Mouse (Mus musculus): ENCODE data around the gene Lgals4. TPM values are rescaled to one million over a fixed set of nuclear protein-coding genes. Genes with fewer than 3 reads are reported as not detected.

The Lgals4 gene
- polyA plus RNA-seq, 2 experiments, result 0.98 to 2.3 TPM

GRCm38 (mm10) chr7:28870901-28871664, 37.4 kb downstream of the Lgals4 start:
- no peaks in the 10 kb centered on the region for H3K36me3 ChIP-seq (replicated peaks; ENCODE audit: control insufficient read depth, insufficient read depth, low read depth)
- ATAC-seq (ENCODE audit: insufficient read depth), result no peak
- 68% methylated on average over 24 of the region's 24 CpGs for WGBS (ENCODE audit: insufficient replicate concordance)
- no peak overlapping the region for H3K4me2 ChIP-seq (ENCODE audit: low read depth)
- H3K9ac ChIP-seq (replicated peaks), result no peak overlapping the region
- no peak for TF ChIP-seq EP300 (IDR thresholded peaks at IDR 0.05; ENCODE audit: low read depth)
- no peak for TF ChIP-seq CTCF (IDR thresholded peaks at IDR 0.05; ENCODE audit: low read depth)
- H3K27ac ChIP-seq, result no peak overlapping the region
- peaks cover 0 to 8% of the 10 kb centered on the region in 2 experiments; a peak in 3 of 4 replicates for H3K4me1 ChIP-seq (replicated peaks; ENCODE audit: control insufficient read depth in 2 of 2, insufficient read depth in 2 of 2, low read length in 1 of 2)
- H3K27me3 ChIP-seq (ENCODE audit: control insufficient read depth, insufficient read depth, low read length), result no peaks in the 10 kb centered on the region
- H3K4me3 ChIP-seq (ENCODE audit: insufficient read depth in 1 of 2, low read depth in 2 of 2, low read length in 2 of 2), result no peak overlapping the region
- H3K9me3 ChIP-seq (ENCODE audit: control insufficient read depth, low read length), result no peaks in the 10 kb centered on the region
- DNase-seq (ENCODE audit: low read depth in 3 of 3, low spot score in 3 of 3), result peak in 1 of 3 experiments; percentile 31

- H3K9me3 ChIP-seq (ENCODE audit: control insufficient read depth, low read length), result no peaks in the 10 kb centered on the region
- H3K27ac ChIP-seq, result no peak overlapping the region
- no peak for ATAC-seq (ENCODE audit: insufficient read depth)
- H3K27me3 ChIP-seq (ENCODE audit: control insufficient read depth, insufficient read depth, low read length), result no peaks in the 10 kb centered on the region; the same call in 1 of the 2 replicates
- 60% methylated on average over 2 of the region's 2 CpGs for WGBS (ENCODE audit: insufficient replicate concordance)
- TF ChIP-seq CTCF (IDR thresholded peaks at IDR 0.05; ENCODE audit: low read depth) (no peak), EP300 (IDR thresholded peaks at IDR 0.05; ENCODE audit: low read depth) (no peak)
- H3K4me1 ChIP-seq (replicated peaks; ENCODE audit: control insufficient read depth in 2 of 2, insufficient read depth in 2 of 2, low read length in 1 of 2), result peaks cover 9 to 28% of the 10 kb centered on the region in 2 experiments
- H3K36me3 ChIP-seq (replicated peaks; ENCODE audit: control insufficient read depth, insufficient read depth, low read depth), result no peaks in the 10 kb centered on the region
- no peak overlapping the region for H3K4me2 ChIP-seq (ENCODE audit: low read depth)
- DNase-seq (ENCODE audit: low read depth in 3 of 3, low spot score in 3 of 3), result no peak
- H3K9ac ChIP-seq (replicated peaks), result no peak overlapping the region
- H3K4me3 ChIP-seq (ENCODE audit: insufficient read depth in 1 of 2, low read depth in 2 of 2, low read length in 2 of 2), result no peak overlapping the region
These were observed 40.9 kb downstream of the Lgals4 start for GRCm38 (mm10) chr7:28874565-28874964.

GRCm38 (mm10) chr7:28876099-28876498, 42.4 kb downstream of the Lgals4 start:
- ATAC-seq (ENCODE audit: insufficient read depth), result no peak
- Histone ChIP-seq H3K4me2 (ENCODE audit: low read depth) (no peak overlapping the region), H3K4me1 (replicated peaks; ENCODE audit: control insufficient read depth in 2 of 2, insufficient read depth in 2 of 2, low read length in 1 of 2) (peaks cover 9 to 27% of the 10 kb centered on the region in 2 experiments), H3K9ac (replicated peaks) (no peak overlapping the region), H3K27me3 (ENCODE audit: control insufficient read depth, insufficient read depth, low read length) (no peaks in the 10 kb centered on the region; the same call in 1 of the 2 replicates), H3K27ac (no peak overlapping the region), H3K9me3 (ENCODE audit: control insufficient read depth, low read length) (no peaks in the 10 kb centered on the region), H3K36me3 (replicated peaks; ENCODE audit: control insufficient read depth, insufficient read depth, low read depth) (no peaks in the 10 kb centered on the region), H3K4me3 (ENCODE audit: insufficient read depth in 1 of 2, low read depth in 2 of 2, low read length in 2 of 2) (no peak overlapping the region)
- WGBS (ENCODE audit: insufficient replicate concordance), result 76% methylated on average over 4 of the region's 4 CpGs
- DNase-seq (ENCODE audit: low read depth in 3 of 3, low spot score in 3 of 3), result no peak
- no peak for TF ChIP-seq CTCF (IDR thresholded peaks at IDR 0.05; ENCODE audit: low read depth)
- no peak for TF ChIP-seq EP300 (IDR thresholded peaks at IDR 0.05; ENCODE audit: low read depth)

GRCm38 (mm10) chr7:28877155-28877554, 43.5 kb downstream of the Lgals4 start:
- Histone ChIP-seq H3K27me3 (ENCODE audit: control insufficient read depth, insufficient read depth, low read length) (no peaks in the 10 kb centered on the region; the same call in 1 of the 2 replicates), H3K4me1 (replicated peaks; ENCODE audit: control insufficient read depth in 2 of 2, insufficient read depth in 2 of 2, low read length in 1 of 2) (peaks cover 9 to 27% of the 10 kb centered on the region in 2 experiments), H3K27ac (peak overlapping the region; percentile 81), H3K36me3 (replicated peaks; ENCODE audit: control insufficient read depth, insufficient read depth, low read depth) (no peaks in the 10 kb centered on the region), H3K4me3 (ENCODE audit: insufficient read depth in 1 of 2, low read depth in 2 of 2, low read length in 2 of 2) (no peak overlapping the region), H3K9ac (replicated peaks) (peak overlapping the region; percentile 31), H3K9me3 (ENCODE audit: control insufficient read depth, low read length) (no peaks in the 10 kb centered on the region), H3K4me2 (ENCODE audit: low read depth) (peak overlapping the region; percentile 31; the same call in 1 of the 2 replicates)
- TF ChIP-seq EP300 (IDR thresholded peaks at IDR 0.05; ENCODE audit: low read depth), result peak; percentile 60; the same call in 1 of the 2 replicates
- no peak for TF ChIP-seq CTCF (IDR thresholded peaks at IDR 0.05; ENCODE audit: low read depth)
- 37% methylated on average over 7 of the region's 7 CpGs for WGBS (ENCODE audit: insufficient replicate concordance)
- peak; percentile 66 to 81 (median 77) for DNase-seq (ENCODE audit: low read depth in 3 of 3, low spot score in 3 of 3)
- peak; percentile 94 for ATAC-seq (ENCODE audit: insufficient read depth)

- H3K27me3 ChIP-seq (ENCODE audit: control insufficient read depth, insufficient read depth, low read length), result no peaks in the 10 kb centered on the region; the same call in 1 of the 2 replicates
- no peak for DNase-seq (ENCODE audit: low read depth in 3 of 3, low spot score in 3 of 3)
- TF ChIP-seq CTCF (IDR thresholded peaks at IDR 0.05; ENCODE audit: low read depth) (no peak), EP300 (IDR thresholded peaks at IDR 0.05; ENCODE audit: low read depth) (no peak)
- ATAC-seq (ENCODE audit: insufficient read depth), result no peak
- no peaks in the 10 kb centered on the region for H3K36me3 ChIP-seq (replicated peaks; ENCODE audit: control insufficient read depth, insufficient read depth, low read depth)
- peak overlapping the region; percentile 81 for H3K27ac ChIP-seq
- no peak overlapping the region; the same call in 1 of the 2 replicates for H3K4me2 ChIP-seq (ENCODE audit: low read depth)
- H3K4me1 ChIP-seq (replicated peaks; ENCODE audit: control insufficient read depth in 2 of 2, insufficient read depth in 2 of 2, low read length in 1 of 2), result peaks cover 9 to 27% of the 10 kb centered on the region in 2 experiments
- H3K9me3 ChIP-seq (ENCODE audit: control insufficient read depth, low read length), result no peaks in the 10 kb centered on the region
- WGBS (ENCODE audit: insufficient replicate concordance), result 69% methylated on average over 4 of the region's 4 CpGs
- H3K9ac ChIP-seq (replicated peaks), result no peak overlapping the region; the same call in 1 of the 2 replicates
- H3K4me3 ChIP-seq (ENCODE audit: insufficient read depth in 1 of 2, low read depth in 2 of 2, low read length in 2 of 2), result no peak overlapping the region
These were observed 44.2 kb downstream of the Lgals4 start for GRCm38 (mm10) chr7:28877856-28878255.

Data from liver, embryonic 14.5 days (tissue).